Mouse (Mus musculus) layer of hippocampus, adult 18-20 months (tissue): ENCODE measurements at regions not wholly inside any gene's neighbourhood (a gene's known extent, or its start where the extent isn't known, plus 50 kb on each side); places are given as distances from the start of the nearest gene placed in this dataset.
A peak's percentile ranks its signal among the peaks of the same experiment; 100 is the strongest.

Experiments used
- DNase-seq, 2 experiments: peaks; one replicate each; pipeline ENCODE4 v3.0.0; 2022; ENCODE audit warnings: low spot score in 2 of 2

DNA sequence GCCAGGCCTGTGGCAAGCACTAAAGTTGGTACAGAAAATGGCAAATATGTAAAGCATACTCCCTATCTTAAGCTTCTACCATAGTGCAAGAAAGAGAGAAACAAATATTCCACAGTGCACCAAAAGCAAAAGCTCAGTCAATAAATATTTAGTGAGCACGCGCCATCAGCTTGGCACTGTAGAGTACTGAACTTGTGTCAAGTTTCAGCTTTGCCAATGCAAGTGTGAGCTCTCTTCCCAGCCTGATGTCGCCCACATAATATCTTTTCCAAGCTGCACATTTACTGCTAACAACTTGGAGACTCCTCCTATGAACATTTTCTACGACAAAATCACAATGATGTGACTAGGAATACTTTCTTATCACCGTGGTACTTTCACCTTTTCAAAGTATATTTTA, 190.8 kb upstream of the Rora start:
- peak; percentile 15 to 57 for DNase-seq

DNA sequence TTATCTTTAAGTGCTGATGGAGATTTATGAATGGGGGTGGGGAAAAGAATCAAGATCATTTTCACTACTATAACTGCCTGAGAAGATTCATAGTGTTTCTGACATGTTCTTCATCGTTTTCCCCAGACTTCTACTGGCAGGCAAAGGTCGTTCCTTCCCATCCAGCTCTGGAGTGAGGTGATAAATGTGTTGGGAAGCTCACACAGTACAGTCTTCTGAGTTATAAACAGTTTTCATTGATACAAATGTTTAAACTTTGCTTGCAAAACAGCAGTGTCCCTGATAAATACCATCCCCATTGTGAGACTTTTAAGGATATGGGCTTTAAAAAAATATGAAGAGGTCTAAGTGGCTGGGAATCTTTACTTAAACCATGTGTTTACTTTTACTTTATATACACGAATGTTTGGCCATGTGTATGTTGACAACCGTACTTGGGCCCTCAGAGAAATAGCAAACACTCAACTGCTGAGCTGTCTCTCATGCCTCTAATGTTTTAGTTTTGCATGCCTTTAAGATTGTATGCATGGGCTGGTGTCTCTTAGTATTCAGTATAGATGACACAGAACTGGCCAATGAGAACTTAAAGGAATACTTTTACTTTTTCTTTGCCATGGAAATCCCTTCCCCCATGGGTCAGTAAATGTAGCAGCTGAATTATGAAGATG, 189.8 kb upstream of the Rora start:
- no peak for DNase-seq

DNA sequence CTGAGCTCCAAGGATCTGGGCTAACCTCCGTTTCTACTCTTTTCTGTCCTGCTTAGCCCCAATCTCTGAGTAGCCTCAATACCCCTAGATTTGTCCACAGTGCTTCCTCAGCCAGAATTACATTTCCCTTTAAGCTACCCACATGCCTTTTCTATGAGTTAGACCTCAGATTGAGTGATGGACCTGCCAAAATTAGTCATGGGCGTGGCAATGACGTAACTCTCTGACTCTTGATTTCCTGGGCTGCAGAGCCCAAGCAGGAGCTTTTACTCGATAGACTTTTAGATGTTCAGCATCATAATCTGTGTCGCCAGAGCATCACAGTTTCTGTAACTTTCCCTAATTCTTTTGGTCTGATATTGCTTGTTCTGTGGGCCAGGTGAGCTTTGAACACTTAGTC, 186.9 kb upstream of the Rora start:
- no peak for DNase-seq

DNA sequence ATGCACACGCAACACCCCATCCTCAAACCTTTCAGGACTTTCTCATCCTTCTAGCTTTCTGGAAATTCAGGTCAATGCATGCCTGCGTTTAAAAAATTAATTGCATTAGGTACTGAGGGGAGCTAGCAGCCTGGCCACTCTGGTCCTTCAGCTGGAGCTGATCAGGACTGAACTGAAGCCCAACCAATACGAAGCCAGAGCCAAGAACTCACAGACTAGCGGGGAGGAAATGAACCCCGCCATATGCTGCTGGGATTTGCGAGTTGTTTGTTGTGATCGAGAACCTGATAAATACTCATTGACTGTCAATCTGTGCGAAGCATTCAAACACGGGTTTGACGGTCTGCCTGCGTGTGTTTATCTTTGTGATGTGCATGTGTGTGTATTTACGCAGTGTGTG, 177.2 kb upstream of the Rora start:
- peak in 1 of 2 experiments; percentile 29 for DNase-seq

DNA sequence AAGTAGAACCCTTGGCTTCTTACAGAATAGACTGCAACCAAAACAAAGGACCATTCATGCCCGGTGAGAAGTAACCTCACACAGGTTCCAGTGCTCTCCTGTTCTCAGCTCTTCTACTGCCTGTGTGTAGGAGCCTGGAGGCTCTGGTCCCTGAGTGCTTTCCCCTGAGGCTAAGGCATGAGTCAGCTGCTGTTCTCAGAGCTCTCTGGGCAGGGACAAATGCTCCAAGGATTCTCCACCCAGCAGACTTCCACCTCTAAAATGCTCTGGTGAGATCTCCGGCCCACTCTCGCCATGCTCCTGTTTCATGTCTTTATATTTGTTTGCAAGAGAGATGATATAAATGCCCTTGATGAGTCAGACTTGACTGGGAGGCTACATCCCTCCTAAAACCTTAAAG, 176.1 kb upstream of the Rora start:
- DNase-seq, result no peak

DNA sequence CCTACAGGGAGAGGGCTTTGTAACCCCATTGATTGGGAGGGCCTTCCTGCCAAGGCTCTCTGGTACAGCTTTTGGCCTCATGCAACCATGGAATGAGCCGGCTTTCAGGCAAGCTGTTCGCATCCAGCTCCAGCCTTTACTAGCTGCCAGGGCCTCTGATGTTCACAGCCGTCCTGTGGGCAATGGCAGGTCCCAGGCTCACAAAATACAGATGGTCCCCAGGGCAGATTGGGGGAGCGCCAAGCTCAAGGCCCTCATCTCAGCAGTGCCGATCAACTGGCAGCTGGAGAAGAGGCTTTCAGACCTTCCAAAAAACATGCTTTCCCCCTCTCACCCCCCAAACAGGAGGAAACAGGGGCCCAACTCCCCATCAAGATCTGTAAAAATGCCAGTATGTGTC, 166.9 kb upstream of the Rora start:
- peak; percentile 13 to 39 for DNase-seq

DNA sequence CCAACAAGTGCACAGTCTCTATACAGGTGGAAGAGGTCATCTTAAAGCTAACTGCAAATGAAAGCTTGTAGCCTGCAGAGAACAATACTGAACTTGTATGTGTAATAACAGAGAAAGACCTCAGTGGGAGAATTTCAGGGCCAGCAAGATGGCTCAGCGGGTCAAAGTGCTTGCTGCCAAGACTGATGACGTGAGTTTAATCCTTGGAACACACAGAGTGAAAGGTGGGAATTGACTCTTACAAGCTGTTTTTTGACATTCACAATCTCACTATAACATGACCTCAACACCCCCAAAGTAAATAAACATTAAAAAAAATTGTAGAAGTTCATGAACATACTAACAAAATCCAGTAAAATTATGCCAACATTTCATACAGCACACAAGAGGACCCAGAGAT, 162.4 kb upstream of the Rora start:
- no peak for DNase-seq

DNA sequence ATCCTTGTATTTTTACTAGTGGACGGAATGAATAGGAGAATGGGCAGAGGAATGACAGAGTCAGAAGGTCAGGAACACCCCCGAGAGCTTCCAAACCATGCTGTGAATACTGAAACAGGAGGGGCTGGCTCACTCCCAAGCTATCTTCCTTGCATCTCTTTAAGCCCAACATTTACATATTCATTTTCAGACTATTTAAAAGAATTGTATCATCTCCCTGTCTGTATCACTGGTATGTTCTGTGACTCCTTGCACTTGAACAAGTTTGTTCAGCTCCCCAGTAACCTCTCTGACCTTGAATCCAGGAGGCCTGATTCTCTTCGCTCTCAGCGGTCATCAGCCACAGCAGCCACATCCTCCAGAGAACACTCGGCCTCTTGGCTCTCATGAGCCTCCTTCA, 132.4 kb upstream of the Rora start:
- peak in 1 of 2 experiments; percentile 3 for DNase-seq

DNA sequence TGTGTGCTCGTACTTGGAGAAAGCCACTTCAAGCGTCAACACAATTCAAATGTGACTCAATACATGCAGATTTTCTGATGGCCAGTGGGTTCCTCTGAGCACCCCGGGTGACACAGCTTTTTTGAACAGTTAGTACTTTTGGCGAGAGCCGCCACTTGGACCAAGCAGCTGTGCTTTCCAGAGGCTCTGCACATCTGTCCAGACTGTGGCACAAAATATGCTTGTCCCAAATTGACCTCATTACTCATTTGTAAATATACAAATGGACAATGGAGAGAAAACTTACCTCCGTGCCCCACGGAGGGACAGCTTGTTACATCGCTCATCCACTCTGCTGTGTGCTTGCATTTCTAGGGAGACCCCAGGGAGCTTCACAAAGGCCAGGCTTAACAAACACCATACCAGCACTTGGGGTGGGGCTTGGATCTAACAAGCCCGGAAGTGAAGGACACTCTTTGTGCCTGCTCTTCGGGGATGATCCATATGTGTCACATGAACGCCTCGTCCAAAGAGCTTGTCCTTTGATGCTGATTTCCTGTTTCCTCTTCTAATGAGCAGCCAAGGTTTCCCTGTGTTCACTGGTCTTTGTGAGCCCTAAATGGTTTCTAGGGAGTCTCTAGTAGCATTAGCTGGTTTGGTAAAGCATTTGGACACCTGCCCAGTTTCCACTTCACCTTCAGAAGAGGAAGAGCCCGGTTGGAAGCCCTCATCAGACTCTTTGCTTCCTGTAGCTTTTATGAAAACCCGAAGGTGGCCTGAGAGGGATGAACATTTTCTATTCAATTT, 91.6 kb upstream of the Rora start:
- no peak for DNase-seq

DNA sequence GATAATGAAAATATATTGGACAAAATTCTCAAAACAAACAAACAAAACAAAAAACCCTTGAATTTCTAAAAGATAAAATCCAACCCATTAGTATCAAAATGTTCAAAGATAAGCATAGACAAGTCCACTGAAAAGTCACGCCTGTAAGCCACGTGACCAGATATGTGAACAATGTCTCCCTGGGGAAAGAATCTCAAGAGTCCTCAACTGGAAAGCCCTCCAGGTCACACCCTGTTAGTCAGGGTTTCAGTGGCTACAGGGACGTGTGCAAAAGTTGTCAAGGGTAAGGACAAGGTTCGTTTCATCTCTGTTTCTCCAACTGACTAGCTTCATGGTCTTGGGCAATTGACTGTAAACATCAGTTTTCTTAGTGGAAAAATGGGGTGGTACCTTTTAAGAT, 90.4 kb upstream of the Rora start:
- no peak for DNase-seq

DNA sequence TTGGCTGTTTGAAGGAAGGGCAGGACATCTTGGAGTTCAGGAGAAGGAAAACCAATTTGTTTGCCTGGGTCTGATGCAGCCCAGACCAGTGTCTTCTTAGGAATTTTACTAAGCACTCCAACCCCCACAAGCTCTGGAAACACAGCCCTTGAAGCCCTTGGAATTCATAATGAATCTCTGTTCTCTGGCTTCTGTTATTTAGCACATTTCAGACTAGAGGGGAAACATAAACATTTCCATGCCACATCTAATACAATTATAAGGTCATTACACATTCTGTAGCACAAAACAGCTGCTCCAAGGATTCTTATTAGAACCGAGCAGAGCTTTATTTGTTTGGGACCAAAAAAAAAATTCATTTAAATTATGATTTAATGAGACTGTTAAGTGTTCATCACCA, 67.8 kb upstream of the Rora start:
- DNase-seq, result no peak

DNA sequence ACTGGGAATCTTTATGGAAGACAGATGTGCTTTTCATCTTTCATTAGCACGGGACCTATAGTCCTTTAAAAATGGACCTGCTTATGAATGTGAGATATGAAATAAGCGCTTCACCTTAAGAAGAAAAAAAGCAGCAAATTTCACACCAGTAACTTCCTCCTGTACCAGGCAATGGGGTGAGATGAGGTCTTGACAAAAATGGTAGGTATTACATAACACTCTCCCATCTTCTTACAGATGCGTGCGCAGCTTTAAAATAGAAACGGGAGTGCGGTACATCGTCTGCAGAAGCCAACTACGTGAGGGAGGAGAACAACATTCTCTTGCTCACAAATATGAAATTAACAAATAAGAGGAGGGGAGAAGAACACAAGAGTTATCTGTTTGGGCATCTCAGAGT, 62.6 kb upstream of the Rora start:
- DNase-seq, result no peak

DNA sequence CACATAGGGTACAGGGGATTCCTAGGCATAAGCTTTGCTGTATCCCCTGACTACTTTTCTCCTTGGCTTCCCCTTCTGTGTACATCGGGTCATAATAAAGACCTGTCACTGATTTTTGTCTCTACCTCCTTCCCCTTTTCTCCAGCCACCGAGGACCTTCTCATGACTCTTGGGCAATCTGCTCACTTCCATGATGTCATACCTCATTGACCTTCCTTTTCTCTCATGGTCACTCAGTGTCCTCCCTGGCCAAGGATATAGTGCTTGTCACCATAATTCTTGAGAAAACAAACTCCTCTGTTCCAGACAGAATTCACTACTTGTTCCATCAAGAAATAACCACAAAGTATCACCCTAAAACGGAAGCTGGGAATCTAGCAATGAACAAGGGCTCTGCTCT, 60.6 kb upstream of the Rora start:
- no peak for DNase-seq

DNA sequence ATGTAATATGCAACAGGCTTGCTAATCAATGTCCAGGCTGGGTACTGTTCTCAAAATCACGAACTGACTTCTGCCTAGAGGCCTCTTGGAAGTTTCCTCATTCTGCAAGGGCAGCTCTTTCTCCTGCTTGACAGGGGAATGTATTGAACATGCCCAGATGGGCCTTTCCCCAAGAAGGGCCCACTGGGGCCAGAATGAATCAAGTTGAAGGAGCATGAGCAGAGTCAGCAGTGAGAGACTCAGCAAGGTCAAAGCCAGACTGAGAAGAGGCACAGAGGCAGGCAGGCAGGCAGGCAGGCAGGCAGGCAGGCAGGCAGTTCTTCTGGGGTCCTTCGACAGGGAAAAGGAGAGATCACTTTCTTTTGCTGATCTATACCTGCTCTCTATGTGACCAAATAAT, 59.0 kb upstream of the Rora start:
- no peak for DNase-seq
